Mouse (Mus musculus): ENCODE data around the gene Hist1h2bk. TPM values are rescaled to one million over a fixed set of nuclear protein-coding genes. Genes with fewer than 3 reads are reported as not detected.
"Not testable (repeated sequence)": the region's sequence is repeated elsewhere in the genome, so short reads cannot be mapped to it uniquely, and the experiment has no call there.

The Hist1h2bk gene
- polyA plus RNA-seq, 1 experiment from 2014 or later: 6.2 TPM

GRCm38 (mm10) chr13:22063468-22063867 is 27.8 kb downstream of the Hist1h2bk start:
- H3K27me3 ChIP-seq: no peaks in the 10 kb centered on the region
- WGBS: 40% methylated on average over 1 of the region's 1 CpGs
- no peak for ATAC-seq (ENCODE audit: insufficient number of reproducible peaks, low FRiP score, low TSS enrichment, low read depth)

DNA sequence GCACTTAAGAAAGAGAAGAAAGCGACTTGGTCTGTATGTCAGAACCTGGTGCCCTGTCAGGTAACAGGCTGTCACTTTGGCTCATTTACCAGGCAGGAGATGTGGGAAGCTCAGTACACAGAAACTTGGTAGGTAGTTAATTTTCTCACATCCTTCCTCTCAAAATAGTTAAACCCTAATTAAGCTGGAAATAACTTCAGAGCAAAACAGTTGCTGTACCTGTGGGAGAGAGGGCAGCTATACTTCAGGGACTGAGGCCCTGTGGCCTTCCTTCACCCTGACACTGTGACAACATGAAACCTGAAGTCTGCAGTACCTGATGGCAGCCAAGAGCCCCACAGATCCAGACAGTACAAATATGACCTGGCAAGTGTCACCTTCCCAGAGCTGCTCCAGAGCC is 48.5 kb downstream of the Hist1h2bk start, which contains the start of gene Vmn1r188:
Vmn1r188 (plus strand) TSS at position 301 of the 400 bp plus-strand sequence.
- H3K4me2 ChIP-seq; H3K27me3 ChIP-seq; H3K9ac ChIP-seq; ATAC-seq (ENCODE audit: insufficient number of reproducible peaks, low FRiP score, low TSS enrichment, low read depth); H3K27ac ChIP-seq; H3K36me3 ChIP-seq; H3K4me3 ChIP-seq; H3K4me1 ChIP-seq; H3K9me3 ChIP-seq: not testable (repeated sequence)
- WGBS: 72% methylated on average over 1 of the region's 1 CpGs

More at GRCm38 (mm10) chr13:22063468-22063867, 27.8 kb downstream of the Hist1h2bk start:
- no peak overlapping the region for H3K27ac ChIP-seq
- no peak overlapping the region for H3K4me3 ChIP-seq
- no peaks in the 10 kb centered on the region for H3K4me1 ChIP-seq
- no peak overlapping the region for H3K9ac ChIP-seq
- no peak overlapping the region for H3K4me2 ChIP-seq
- H3K36me3 ChIP-seq: no peaks in the 10 kb centered on the region
- no peaks in the 10 kb centered on the region for H3K9me3 ChIP-seq

Small RNA genes within 50 kb of the gene (microRNA-seq; reads per million reads assigned to microRNA genes)
- not detected for gene Gm26300
- not detected for gene Gm44390
- not detected for gene Gm44486

Other genes with a start within 250 kb of the Hist1h2bk start
- 3.5 and 4.6 TPM in 2 replicates for gene Hist1h2an, start 248.7 kb upstream of the Hist1h2bk start, polyA plus RNA-seq (2015; fragmentation: Nextera tagmentation; extraction: Ambion mirVana)
- 1.00 TPM in 1 of 2 replicates, not detected in the other for gene Hist1h2bp, start 248.4 kb upstream of the Hist1h2bk start, polyA plus RNA-seq (2015; fragmentation: Nextera tagmentation; extraction: Ambion mirVana)
- gene Hist1h2bq, start 225.7 kb upstream of the Hist1h2bk start, polyA plus RNA-seq (2015; fragmentation: Nextera tagmentation; extraction: Ambion mirVana): 11.7 and 18.0 TPM in 2 replicates
- 1.9 TPM in 1 of 2 replicates, not detected in the other for gene Hist1h2ao, start 225.4 kb upstream of the Hist1h2bk start, polyA plus RNA-seq (2015; fragmentation: Nextera tagmentation; extraction: Ambion mirVana)
- not detected in 2 replicates for gene Hist1h4m, start 224.1 kb upstream of the Hist1h2bk start, polyA plus RNA-seq (2015; fragmentation: Nextera tagmentation; extraction: Ambion mirVana)
- gene Hist1h4n, start 203.7 kb upstream of the Hist1h2bk start, polyA plus RNA-seq (2015; fragmentation: Nextera tagmentation; extraction: Ambion mirVana): 9.4 and 12.8 TPM in 2 replicates
- 2,482 and 2,904 TPM in 2 replicates for gene Hist1h2ap, start 202.4 kb upstream of the Hist1h2bk start, polyA plus RNA-seq (2015; fragmentation: Nextera tagmentation; extraction: Ambion mirVana)
- gene Hist1h2br, start 202.1 kb upstream of the Hist1h2bk start, polyA plus RNA-seq (2015; fragmentation: Nextera tagmentation; extraction: Ambion mirVana): 12.5 and 17.9 TPM in 2 replicates
- gene Zfp184, start 90.8 kb upstream of the Hist1h2bk start, polyA plus RNA-seq (2015; fragmentation: Nextera tagmentation; extraction: Ambion mirVana): 7.8 and 8.8 TPM in 2 replicates
- 0.15 and 0.20 TPM in 2 replicates for gene Pom121l2, start 54.7 kb upstream of the Hist1h2bk start, polyA plus RNA-seq (2015; fragmentation: Nextera tagmentation; extraction: Ambion mirVana)
- 1.2 and 1.3 TPM in 2 replicates for gene Prss16, start 26.1 kb upstream of the Hist1h2bk start, polyA plus RNA-seq (2015; fragmentation: Nextera tagmentation; extraction: Ambion mirVana)
- gene Hist1h2ah, start 302 bp upstream of the Hist1h2bk start, polyA plus RNA-seq (2015; fragmentation: Nextera tagmentation; extraction: Ambion mirVana): 4.7 and 7.2 TPM in 2 replicates
- gene Hist1h4i, start 5.5 kb downstream of the Hist1h2bk start, polyA plus RNA-seq (2015; fragmentation: Nextera tagmentation; extraction: Ambion mirVana): 15.8 and 18.4 TPM in 2 replicates
- 32.9 and 36.9 TPM in 2 replicates for gene Hist1h2ag, start 7.1 kb downstream of the Hist1h2bk start, polyA plus RNA-seq (2015; fragmentation: Nextera tagmentation; extraction: Ambion mirVana)
- 6.8 and 8.1 TPM in 2 replicates for gene Hist1h2bj, start 7.3 kb downstream of the Hist1h2bk start, polyA plus RNA-seq (2015; fragmentation: Nextera tagmentation; extraction: Ambion mirVana)
- gene Vmn1r188, start 48.6 kb downstream of the Hist1h2bk start, polyA plus RNA-seq (2015; fragmentation: Nextera tagmentation; extraction: Ambion mirVana): not detected in 2 replicates
- not detected in 2 replicates for gene Vmn1r189, start 70.0 kb downstream of the Hist1h2bk start, polyA plus RNA-seq (2015; fragmentation: Nextera tagmentation; extraction: Ambion mirVana)
- gene Vmn1r191, start 148.1 kb downstream of the Hist1h2bk start, polyA plus RNA-seq (2015; fragmentation: Nextera tagmentation; extraction: Ambion mirVana): not detected in 2 replicates
- not detected in 2 replicates for gene Vmn1r192, start 155.3 kb downstream of the Hist1h2bk start, polyA plus RNA-seq (2015; fragmentation: Nextera tagmentation; extraction: Ambion mirVana)
- gene Vmn1r193, start 187.3 kb downstream of the Hist1h2bk start, polyA plus RNA-seq (2015; fragmentation: Nextera tagmentation; extraction: Ambion mirVana): not detected in 2 replicates
- gene Vmn1r194, start 208.3 kb downstream of the Hist1h2bk start, polyA plus RNA-seq (2015; fragmentation: Nextera tagmentation; extraction: Ambion mirVana): not detected in 2 replicates
- gene Vmn1r195, start 234.7 kb downstream of the Hist1h2bk start, polyA plus RNA-seq (2015; fragmentation: Nextera tagmentation; extraction: Ambion mirVana): not detected in 2 replicates

All from limb, embryonic 15.5 days (tissue).